Mouse (Mus musculus) MEL (cell line): ENCODE results near the gene Arid4b. TPM values are rescaled to one million over a fixed set of nuclear protein-coding genes. Genes with fewer than 3 reads are reported as not detected.

Experiments
- DNase-seq: peaks from one replicate; pipeline ENCODE4 v3.0.0; 2011; ENCODE audit warnings: low read depth, low spot score
- H3K27ac ChIP-seq: 2 replicates; pipeline ENCODE4 v1.5.1; 2012; ENCODE audit warnings: low read depth, mild to moderate bottlenecking, control low read depth, low read length, moderate library complexity; ENCODE audit not compliant: control insufficient read depth
- H3K27me3 ChIP-seq, 2 experiments: fragments of 150-350 bp in 1 of 2; sonication (generic) in 1 of 2; 2 replicates each; pipeline ENCODE4 v1.6.1; 2012; ENCODE audit warnings: low read length in 2 of 2, mild to moderate bottlenecking in 2 of 2, improper control_type of control experiment in 1 of 2, moderate library complexity in 1 of 2; ENCODE audit not compliant: insufficient read depth in 2 of 2, control insufficient read depth in 1 of 2
- H3K36me3 ChIP-seq, 2 experiments: 2 replicates each; pipeline ENCODE4 v1.6.1; 2012 to 2014; ENCODE audit warnings: low read length in 2 of 2, improper control_type of control experiment in 1 of 2, inconsistent platforms in 1 of 2, mild to moderate bottlenecking in 1 of 2; ENCODE audit not compliant: insufficient read depth in 2 of 2, control insufficient read depth in 1 of 2
- H3K4me1 ChIP-seq, 2 experiments: fragments of 150-350 bp in 1 of 2; sonication (generic) in 1 of 2; 2 replicates each; pipeline ENCODE4 v1.6.1; 2012; ENCODE audit warnings: low read length in 2 of 2, improper control_type of control experiment in 1 of 2, mild to moderate bottlenecking in 1 of 2; ENCODE audit not compliant: insufficient read depth in 2 of 2, control insufficient read depth in 1 of 2
- H3K4me3 ChIP-seq, 2 experiments: fragments of 150-350 bp in 1 of 2; sonication (generic) in 1 of 2; 2 replicates each; pipeline ENCODE4 v1.5.1; 2012; ENCODE audit warnings: low read depth in 2 of 2, low read length in 2 of 2, mild to moderate bottlenecking in 2 of 2, moderate library complexity in 2 of 2, control low read depth in 1 of 2, improper control_type of control experiment in 1 of 2; ENCODE audit not compliant: control insufficient read depth in 1 of 2, insufficient read depth in 1 of 2
- H3K79me2 ChIP-seq: 2 replicates; pipeline ENCODE4 v1.6.1; 2012; ENCODE audit warnings: mild to moderate bottlenecking, low read length, moderate library complexity; ENCODE audit not compliant: control insufficient read depth, poor library complexity, insufficient read depth
- H3K9ac ChIP-seq: 2 replicates; pipeline ENCODE4 v1.6.1; 2012; ENCODE audit warnings: low read depth, mild to moderate bottlenecking, control low read depth, low read length, moderate library complexity; ENCODE audit not compliant: control insufficient read depth, poor library complexity, severe bottlenecking
- H3K9me3 ChIP-seq: fragments of 150-350 bp; sonication (generic); replicated peaks from 2 replicates; pipeline ENCODE4 v1.6.1; 2012; ENCODE audit warnings: mild to moderate bottlenecking, low read length, improper control_type of control experiment, moderate library complexity; ENCODE audit not compliant: insufficient read depth
- CHD1 ChIP-seq: IDR thresholded peaks from 2 replicates; pipeline ENCODE4 v1.6.1; 2012; ENCODE audit warnings: low read depth, mild to moderate bottlenecking, inconsistent platforms, low read length, improper control_type of control experiment
- CHD2 ChIP-seq: IDR thresholded peaks from 2 replicates; pipeline ENCODE4 v1.6.1; 2011; ENCODE audit warnings: low read length, improper control_type of control experiment
- CTCF ChIP-seq, 3 experiments: IDR thresholded peaks in 2 of 3; conservative IDR thresholded peaks in 1 of 3; 2 replicates each; pipeline ENCODE4 v1.5.1; 2011 to 2012; ENCODE audit warnings: low read length in 3 of 3, low read depth in 2 of 3, mild to moderate bottlenecking in 2 of 3, improper control_type of control experiment in 1 of 3, inconsistent platforms in 1 of 3, mixed read lengths in 1 of 3, moderate library complexity in 1 of 3; ENCODE audit not compliant: control insufficient read depth in 1 of 3, insufficient read depth in 1 of 3, poor library complexity in 1 of 3, severe bottlenecking in 1 of 3
- E2F4 ChIP-seq: IDR thresholded peaks from 2 replicates; pipeline ENCODE4 v1.6.1; 2011; ENCODE audit warnings: low read depth, low read length, improper control_type of control experiment, borderline replicate concordance
- ELF1 ChIP-seq: IDR thresholded peaks from 2 replicates; pipeline ENCODE4 v1.6.1; 2014; ENCODE audit warnings: low read depth, mild to moderate bottlenecking, inconsistent platforms, low read length, improper control_type of control experiment, moderate library complexity
- GABPA ChIP-seq: IDR thresholded peaks from 2 replicates; pipeline ENCODE4 v1.6.1; 2012; ENCODE audit warnings: low read depth, mild to moderate bottlenecking, inconsistent platforms, low read length, improper control_type of control experiment, moderate library complexity
- GATA1 ChIP-seq: IDR thresholded peaks from 2 replicates; pipeline ENCODE4 v1.6.1; 2011; ENCODE audit warnings: low read depth, low read length, improper control_type of control experiment
- HCFC1 ChIP-seq: IDR thresholded peaks from 2 replicates; pipeline ENCODE4 v1.6.1; 2012; ENCODE audit warnings: low read depth, mild to moderate bottlenecking, inconsistent platforms, low read length, improper control_type of control experiment, moderate library complexity
- KAT2A ChIP-seq: conservative IDR thresholded peaks from 2 replicates; pipeline ENCODE4 v1.6.1; 2012; ENCODE audit warnings: low read depth, low read length, improper control_type of control experiment, inconsistent platforms
- MAFK ChIP-seq: IDR thresholded peaks from 2 replicates; pipeline ENCODE4 v1.6.1; 2011; ENCODE audit warnings: low read depth, mild to moderate bottlenecking, low read length, improper control_type of control experiment, borderline replicate concordance
- MAX ChIP-seq: IDR thresholded peaks from 2 replicates; pipeline ENCODE4 v1.6.1; 2011; ENCODE audit warnings: low read length, improper control_type of control experiment
- MAZ ChIP-seq: IDR thresholded peaks from 2 replicates; pipeline ENCODE4 v1.6.1; 2012; ENCODE audit warnings: low read depth, mild to moderate bottlenecking, inconsistent platforms, low read length, improper control_type of control experiment
- MEF2A ChIP-seq: IDR thresholded peaks from 2 replicates; pipeline ENCODE4 v1.6.1; 2014; ENCODE audit warnings: low read depth, mild to moderate bottlenecking, inconsistent platforms, low read length, improper control_type of control experiment; ENCODE audit not compliant: poor library complexity, insufficient replicate concordance, severe bottlenecking; ENCODE audit errors: extremely low read depth
- MXI1 ChIP-seq: IDR thresholded peaks from 2 replicates; pipeline ENCODE4 v1.6.1; 2011; ENCODE audit warnings: mild to moderate bottlenecking, low read depth, low read length, improper control_type of control experiment
- MYB ChIP-seq: IDR thresholded peaks from 2 replicates; pipeline ENCODE4 v1.6.1; 2011; ENCODE audit warnings: mild to moderate bottlenecking, low read depth, low read length, improper control_type of control experiment
- NELFE ChIP-seq: IDR thresholded peaks from 2 replicates; pipeline ENCODE4 v1.6.1; 2011; ENCODE audit warnings: low read depth, low read length, improper control_type of control experiment
- POLR2A ChIP-seq, 2 experiments: IDR thresholded peaks; 2 replicates each; pipeline ENCODE4 v1.6.1; 2011 to 2012; ENCODE audit warnings: low read length in 2 of 2, mild to moderate bottlenecking in 2 of 2, control low read depth in 1 of 2, improper control_type of control experiment in 1 of 2, low read depth in 1 of 2, moderate library complexity in 1 of 2; ENCODE audit not compliant: control insufficient read depth in 1 of 2, insufficient read depth in 1 of 2, poor library complexity in 1 of 2
- POLR2AphosphoS2 ChIP-seq: IDR thresholded peaks from 2 replicates; pipeline ENCODE4 v1.6.1; 2011; ENCODE audit warnings: low read length, improper control_type of control experiment
- RAD21 ChIP-seq: IDR thresholded peaks from 2 replicates; pipeline ENCODE4 v1.6.1; 2011; ENCODE audit warnings: mild to moderate bottlenecking, low read depth, low read length, improper control_type of control experiment
- RCOR1 ChIP-seq: IDR thresholded peaks from 2 replicates; pipeline ENCODE4 v1.6.1; 2012; ENCODE audit warnings: low read depth, mild to moderate bottlenecking, inconsistent platforms, low read length, improper control_type of control experiment
- SMC3 ChIP-seq: IDR thresholded peaks from 2 replicates; pipeline ENCODE4 v1.6.1; 2011; ENCODE audit warnings: low read depth, low read length, improper control_type of control experiment
- TAL1 ChIP-seq: IDR thresholded peaks from 2 replicates; pipeline ENCODE4 v1.6.1; 2012; ENCODE audit warnings: mild to moderate bottlenecking, inconsistent platforms, low read length, moderate library complexity, mixed read lengths
- TBP ChIP-seq: IDR thresholded peaks from 2 replicates; pipeline ENCODE4 v1.8.0; 2011; ENCODE audit warnings: low read depth, low read length, improper control_type of control experiment
- TCF12 ChIP-seq: IDR thresholded peaks from 2 replicates; pipeline ENCODE4 v1.6.1; 2014; ENCODE audit warnings: low read depth, mild to moderate bottlenecking, inconsistent platforms, low read length, improper control_type of control experiment, moderate library complexity
- USF1 ChIP-seq: IDR thresholded peaks from 2 replicates; pipeline ENCODE4 v1.6.1; 2014; ENCODE audit warnings: low read depth, mild to moderate bottlenecking, inconsistent platforms, low read length, improper control_type of control experiment, moderate library complexity
- USF2 ChIP-seq, 2 experiments: IDR thresholded peaks; 2 replicates each; pipeline ENCODE4 v1.6.1; 2011 to 2012; ENCODE audit warnings: improper control_type of control experiment in 2 of 2, low read length in 2 of 2, borderline replicate concordance in 1 of 2, inconsistent platforms in 1 of 2, low read depth in 1 of 2, mild to moderate bottlenecking in 1 of 2; ENCODE audit not compliant: insufficient read depth in 1 of 2
- ZKSCAN1 ChIP-seq: IDR thresholded peaks from 2 replicates; pipeline ENCODE4 v1.6.1; 2012; ENCODE audit warnings: low read depth, mild to moderate bottlenecking, inconsistent platforms, low read length, improper control_type of control experiment, moderate library complexity
- ZMIZ1 ChIP-seq: IDR thresholded peaks from 2 replicates; pipeline ENCODE4 v1.6.1; 2012; ENCODE audit warnings: low read depth, mild to moderate bottlenecking, inconsistent platforms, low read length, improper control_type of control experiment, moderate library complexity
- ZNF384 ChIP-seq: IDR thresholded peaks from 2 replicates; pipeline ENCODE4 v1.6.1; 2012; ENCODE audit warnings: low read depth, mild to moderate bottlenecking, inconsistent platforms, low read length, improper control_type of control experiment
- polyA plus RNA-seq, 2 experiments: library from polyadenylated mRNA; stranded (reverse) in 1 of 2; unstranded in 1 of 2; fragments of >175 nt in 1 of 2; fragments of >200 nt in 1 of 2; gene quantifications; 2 replicates each; pipeline versions ENCODE4 v1.2.1 to v1.2.4; 2012; ENCODE audit warnings: low replicate concordance in 2 of 2, low read depth in 1 of 2; ENCODE audit not compliant: insufficient read length in 2 of 2, insufficient read depth in 1 of 2, missing spikeins in 1 of 2
- total RNA-seq: library from RNA; depleted of rRNA; stranded (reverse); fragments of 300-350 nt; gene quantifications from 2 replicates; pipeline ENCODE4 v1.2.3, GENCODE M21; 2012

Arid4b gene
- total and polyA plus RNA-seq, 3 experiments: 8.0 to 24.8 (median 13.0) TPM

DNA sequence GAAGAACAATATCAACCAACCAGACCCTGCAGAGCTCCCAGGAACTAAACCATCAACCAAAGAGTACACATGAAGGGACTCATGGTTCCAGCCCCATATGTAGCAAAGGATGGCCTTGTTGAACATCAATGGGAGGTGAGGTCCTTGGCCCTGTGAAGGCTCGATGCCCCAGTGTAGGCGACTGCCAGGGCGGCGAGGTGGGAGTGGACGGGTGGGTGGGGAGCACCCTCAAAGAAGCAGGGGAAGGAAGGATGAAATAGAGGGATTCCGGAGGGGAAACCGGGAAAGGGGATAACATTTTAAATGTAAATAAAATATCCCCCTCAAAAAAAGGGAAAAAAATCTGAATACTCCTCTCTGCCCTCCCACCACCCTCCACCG is 24.1 kb upstream of the Arid4b start:
- peak overlapping the region; percentile 75 for H3K9ac ChIP-seq
- H3K27me3 ChIP-seq: no peaks in the 10 kb centered on the region
- peaks cover 4 to 22% of the 10 kb centered on the region in 2 experiments; a peak in 3 of 4 replicates for H3K36me3 ChIP-seq
- TF ChIP-seq ELF1: no peak
- no peak for TF ChIP-seq CHD1
- TF ChIP-seq MAZ: no peak
- TF ChIP-seq KAT2A: no peak
- TF ChIP-seq ZKSCAN1: no peak
- TF ChIP-seq MAFK: no peak
- TF ChIP-seq TCF12: no peak
- TF ChIP-seq POLR2A (IDR thresholded peaks at IDR 0.05; ENCODE audit: control insufficient read depth in 1 of 2, insufficient read depth in 1 of 2, low read depth in 1 of 2, low read length in 2 of 2, poor library complexity in 1 of 2): no peak
- no peak for TF ChIP-seq MAX
- no peak for TF ChIP-seq GABPA
- TF ChIP-seq ZMIZ1: no peak
- peaks cover 12 to 17% of the 10 kb centered on the region in 2 experiments for H3K4me1 ChIP-seq
- H3K79me2 ChIP-seq: peaks cover 32% of the 10 kb centered on the region
- H3K27ac ChIP-seq: peak overlapping the region; percentile 85
- DNase-seq: peak; percentile 47
- no peaks in the 10 kb centered on the region for H3K9me3 ChIP-seq
- H3K4me3 ChIP-seq: peak overlapping the region; percentile 70 to 94

DNA sequence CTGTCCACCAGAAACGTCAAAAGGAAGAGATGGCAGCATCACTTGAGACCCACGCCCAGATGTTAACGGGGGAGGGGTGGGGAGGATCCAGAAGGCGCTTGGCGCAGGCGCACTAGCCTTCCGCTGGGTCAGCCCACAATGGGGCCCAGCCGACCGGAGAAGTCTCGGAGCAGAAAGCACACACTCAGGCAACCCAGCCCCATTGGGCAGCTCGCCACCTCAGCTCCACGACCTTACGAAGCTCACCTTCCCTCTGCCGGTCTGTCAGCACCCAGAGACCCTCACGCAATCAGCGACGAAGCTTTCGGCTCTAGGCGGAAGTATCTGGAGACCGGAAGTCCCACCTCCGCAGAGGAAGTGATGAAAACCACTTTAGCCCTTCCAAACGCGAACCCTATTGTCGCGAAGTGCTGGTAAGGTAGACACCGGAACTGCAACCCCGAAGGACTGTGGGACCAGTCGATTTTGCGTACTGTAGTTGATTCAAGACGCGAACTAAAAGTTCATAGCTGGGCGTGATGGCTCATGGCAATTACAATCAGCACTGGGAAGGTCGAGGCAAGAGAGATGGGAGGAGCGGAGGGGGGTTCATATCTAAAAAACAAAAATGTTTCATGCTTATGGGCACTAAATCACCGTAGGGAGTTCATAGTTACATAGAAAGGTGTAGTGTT is 23.6 kb upstream of the Arid4b start, which contains the start of gene Tbce:
Gene Tbce, minus strand, starts transcription at position 347 of the 674 bp plus-strand sequence.
- H3K36me3 ChIP-seq: peaks cover 4 to 19% of the 10 kb centered on the region in 2 experiments; a peak in 3 of 4 replicates
- no peaks in the 10 kb centered on the region for H3K9me3 ChIP-seq
- no peaks in the 10 kb centered on the region for H3K27me3 ChIP-seq
- DNase-seq: peak; percentile 96
- peak within 1 kb of the TSS; percentile 75 for H3K9ac ChIP-seq
- H3K4me3 ChIP-seq: peak within 1 kb of the TSS; percentile 70 to 94
- H3K79me2 ChIP-seq: peaks cover 32% of the 10 kb centered on the region
- peak within 1 kb of the TSS; percentile 85 for H3K27ac ChIP-seq
- peaks cover 9 to 13% of the 10 kb centered on the region in 2 experiments for H3K4me1 ChIP-seq
- TF ChIP-seq RAD21 (no peak), SMC3 (no peak), RCOR1 (0 out of 2 replicates have a peak, but pooled peaks have one; percentile 10), MEF2A (no peak), TBP (peak; percentile 72), CHD1 (no peak), MAFK (no peak), TAL1 (no peak), USF1 (no peak), USF2 (IDR thresholded peaks at IDR 0.05; ENCODE audit: borderline replicate concordance in 1 of 2, insufficient read depth in 1 of 2, low read depth in 1 of 2, low read length in 2 of 2) (no peak), E2F4 (no peak), NELFE (peak; percentile 69), MAX (peak; percentile 34; the same call in 1 of the 2 replicates), CTCF (IDR thresholded peaks at IDR 0.05 in 2 of 3, conservative IDR thresholded peaks at IDR 0.05 in 1 of 3; ENCODE audit: control insufficient read depth in 1 of 3, insufficient read depth in 1 of 3, low read depth in 2 of 3, low read length in 3 of 3, poor library complexity in 1 of 3, severe bottlenecking in 1 of 3) (no peak), ELF1 (peak; percentile 91), GATA1 (no peak), POLR2AphosphoS2 (peak; percentile 48), TCF12 (peak; percentile 54; the same call in 1 of the 2 replicates), MYB (no peak), HCFC1 (peak; percentile 88), POLR2A (IDR thresholded peaks at IDR 0.05; ENCODE audit: control insufficient read depth in 1 of 2, insufficient read depth in 1 of 2, low read depth in 1 of 2, low read length in 2 of 2, poor library complexity in 1 of 2) (peak; percentile 67 to 92; a peak in 3 of 4 replicates), ZKSCAN1 (no peak), MXI1 (peak; percentile 22; the same call in 1 of the 2 replicates), MAZ (no peak; the same call in 1 of the 2 replicates), CHD2 (no peak), ZNF384 (0 out of 2 replicates have a peak, but pooled peaks have one; percentile 5)
